Mouse (Mus musculus): Measurements from ENCODE around the gene Actrt2. TPM values are rescaled to one million over a fixed set of nuclear protein-coding genes. Genes with fewer than 3 reads are reported as not detected.

Actrt2 gene
- polyA plus RNA-seq, 1 experiment from 2014 or later, result not detected

DNA sequence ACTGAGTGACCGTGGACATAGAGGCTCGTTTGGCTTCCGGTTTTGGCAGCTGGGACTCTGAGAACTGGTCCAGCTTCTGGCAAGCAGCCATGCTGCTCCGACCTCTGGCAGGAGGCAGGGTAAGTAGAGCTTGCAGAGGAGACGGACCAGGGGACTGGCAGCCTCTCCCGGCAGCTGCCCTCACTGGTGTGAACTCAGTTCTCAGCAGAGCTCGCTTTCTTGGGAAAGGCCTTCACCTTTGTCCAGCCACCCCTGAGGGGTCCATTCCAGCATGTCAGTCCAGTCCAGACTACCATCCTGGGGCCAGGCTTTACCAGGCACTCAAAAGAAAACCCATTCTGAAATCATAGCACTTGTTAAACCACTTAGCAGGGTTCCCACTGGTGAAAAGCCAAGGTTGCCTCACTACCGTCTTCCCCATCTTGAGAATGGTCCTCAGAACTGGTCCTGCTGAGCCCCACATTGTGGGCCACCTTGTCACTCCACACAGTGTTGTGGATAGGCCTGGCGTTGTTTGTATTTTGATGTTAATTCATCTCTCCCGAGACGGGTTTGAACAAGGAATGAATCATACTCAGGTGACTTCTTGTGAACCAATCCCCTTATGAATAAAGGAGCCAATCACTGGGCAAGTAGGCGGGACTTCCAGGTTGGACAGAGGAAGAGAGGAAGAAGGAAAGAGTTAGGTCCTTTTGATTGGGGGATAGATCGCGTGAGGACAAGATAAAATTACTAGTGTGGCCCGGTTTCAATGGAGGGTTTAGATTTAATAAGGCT is 12.3 kb downstream of the Actrt2 start:
- H3K9ac ChIP-seq, result no peak overlapping the region
- H3K4me1 ChIP-seq (replicated peaks), result no peaks in the 10 kb centered on the region
- ATAC-seq (ENCODE audit: insufficient read depth), result no peak
- WGBS (ENCODE audit: insufficient replicate concordance), result 65% methylated on average over 15 of the region's 15 CpGs
- H3K27me3 ChIP-seq, result peaks cover 21% of the 10 kb centered on the region
- no peak overlapping the region for H3K4me2 ChIP-seq
- no peaks in the 10 kb centered on the region for H3K36me3 ChIP-seq (replicated peaks)
- H3K4me3 ChIP-seq (replicated peaks), result no peak overlapping the region
- no peak overlapping the region for H3K27ac ChIP-seq (replicated peaks)
- no peaks in the 10 kb centered on the region for H3K9me3 ChIP-seq (replicated peaks)

DNA sequence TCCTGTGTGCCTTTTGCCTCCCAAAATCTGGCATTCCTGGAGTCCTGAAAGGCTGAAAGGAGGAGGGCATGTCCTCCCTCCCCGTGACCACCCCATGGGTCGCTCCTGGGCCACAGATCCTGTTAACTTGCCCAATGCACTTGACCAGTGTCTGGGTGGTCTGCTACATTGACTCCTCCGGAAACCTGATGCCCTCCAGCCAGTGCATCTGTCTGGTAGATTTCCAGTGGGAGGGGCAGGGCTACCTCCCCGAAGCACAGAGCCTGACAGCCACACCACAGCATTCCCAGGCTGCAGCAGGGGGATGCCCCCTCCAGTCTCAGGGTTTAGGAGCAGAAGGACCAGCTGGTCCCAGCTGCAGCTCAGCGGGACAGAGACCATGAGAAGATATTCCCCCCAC is 15.2 kb downstream of the Actrt2 start:
- H3K36me3 ChIP-seq (replicated peaks), result no peaks in the 10 kb centered on the region
- peaks cover 26% of the 10 kb centered on the region for H3K27me3 ChIP-seq
- no peak overlapping the region for H3K27ac ChIP-seq (replicated peaks)
- no peaks in the 10 kb centered on the region for H3K4me1 ChIP-seq (replicated peaks)
- H3K4me3 ChIP-seq (replicated peaks), result no peak overlapping the region
- no peak overlapping the region for H3K9ac ChIP-seq
- no peak for ATAC-seq (ENCODE audit: insufficient read depth)
- 25% methylated on average over 5 of the region's 5 CpGs for WGBS (ENCODE audit: insufficient replicate concordance)
- no peaks in the 10 kb centered on the region for H3K9me3 ChIP-seq (replicated peaks)
- no peak overlapping the region for H3K4me2 ChIP-seq

DNA sequence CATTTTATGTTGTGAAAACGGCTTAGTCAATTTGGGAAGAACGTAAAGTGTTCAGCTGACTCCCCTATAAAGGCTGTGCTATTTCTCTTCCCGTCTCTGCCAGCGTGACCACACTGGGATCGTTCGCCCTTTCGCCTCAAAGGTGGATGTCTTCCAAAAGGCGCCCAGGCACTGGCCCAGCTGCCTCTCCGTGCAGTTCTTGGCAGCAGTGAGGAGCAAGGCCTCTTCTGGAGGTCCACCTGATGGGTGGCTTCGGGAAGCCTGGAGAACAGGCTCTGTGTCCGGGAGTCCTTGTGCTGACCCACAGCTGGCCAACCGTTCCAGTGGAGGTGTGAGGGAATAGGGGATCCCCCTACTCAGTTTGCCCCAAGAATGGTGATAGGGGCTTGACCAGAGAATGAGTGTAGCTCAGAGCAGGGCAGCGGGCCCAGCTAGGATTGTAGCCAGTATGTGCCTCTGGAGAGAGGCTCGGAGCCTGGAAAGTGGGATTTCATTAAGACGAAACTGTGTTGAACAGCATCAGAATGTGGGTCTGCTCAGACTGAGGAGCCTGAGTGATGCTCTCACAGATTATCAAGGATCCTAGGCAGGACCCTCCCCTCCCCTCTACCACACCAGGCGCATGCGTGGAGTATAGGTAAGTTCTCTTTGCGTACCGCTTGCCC is 18.5 kb downstream of the Actrt2 start:
- Histone ChIP-seq H3K9me3 (replicated peaks) (no peaks in the 10 kb centered on the region), H3K27ac (replicated peaks) (no peak overlapping the region), H3K4me3 (replicated peaks) (no peak overlapping the region), H3K36me3 (replicated peaks) (no peaks in the 10 kb centered on the region), H3K4me2 (no peak overlapping the region), H3K27me3 (peaks cover 38% of the 10 kb centered on the region), H3K4me1 (replicated peaks) (no peaks in the 10 kb centered on the region), H3K9ac (no peak overlapping the region)
- WGBS (ENCODE audit: insufficient replicate concordance), result 64% methylated on average over 19 of the region's 19 CpGs
- no peak for ATAC-seq (ENCODE audit: insufficient read depth)

- no peak overlapping the region for H3K4me3 ChIP-seq (replicated peaks)
- H3K27ac ChIP-seq (replicated peaks), result no peak overlapping the region
- 0 out of 2 replicates have a peak, but pooled peaks cover 2% of the 10 kb centered on the region for H3K4me1 ChIP-seq (replicated peaks)
- no peak overlapping the region for H3K9ac ChIP-seq
- 5% methylated on average over 6 of the region's 6 CpGs for WGBS (ENCODE audit: insufficient replicate concordance)
- ATAC-seq (ENCODE audit: insufficient read depth), result no peak
- no peaks in the 10 kb centered on the region for H3K36me3 ChIP-seq (replicated peaks)
- H3K4me2 ChIP-seq, result no peak overlapping the region
- peaks cover 82% of the 10 kb centered on the region for H3K27me3 ChIP-seq
- H3K9me3 ChIP-seq (replicated peaks), result no peaks in the 10 kb centered on the region
These were observed 25.2 kb downstream of the Actrt2 start for GRCm38 (mm10) chr4:154642496-154642895.

- no peak overlapping the region for H3K9ac ChIP-seq
- H3K9me3 ChIP-seq (replicated peaks), result no peaks in the 10 kb centered on the region
- WGBS (ENCODE audit: insufficient replicate concordance), result 3% methylated on average over 32 of the region's 32 CpGs
- H3K27ac ChIP-seq (replicated peaks), result no peak overlapping the region
- H3K4me2 ChIP-seq, result no peak overlapping the region
- no peaks in the 10 kb centered on the region for H3K36me3 ChIP-seq (replicated peaks)
- no peak for ATAC-seq (ENCODE audit: insufficient read depth)
- H3K4me3 ChIP-seq (replicated peaks), result no peak overlapping the region
- 0 out of 2 replicates have a peak, but pooled peaks cover 7% of the 10 kb centered on the region for H3K4me1 ChIP-seq (replicated peaks)
- peaks cover 92% of the 10 kb centered on the region for H3K27me3 ChIP-seq
These were observed 26.2 kb downstream of the Actrt2 start for GRCm38 (mm10) chr4:154641296-154642110.

- no peak for ATAC-seq (ENCODE audit: insufficient read depth)
- 4% methylated on average over 20 of the region's 20 CpGs for WGBS (ENCODE audit: insufficient replicate concordance)
- peaks cover 95% of the 10 kb centered on the region for H3K27me3 ChIP-seq
- H3K4me1 ChIP-seq (replicated peaks), result 0 out of 2 replicates have a peak, but pooled peaks cover 7% of the 10 kb centered on the region
- no peaks in the 10 kb centered on the region for H3K36me3 ChIP-seq (replicated peaks)
- H3K27ac ChIP-seq (replicated peaks), result no peak overlapping the region
- H3K9me3 ChIP-seq (replicated peaks), result no peaks in the 10 kb centered on the region
- H3K9ac ChIP-seq, result no peak overlapping the region
- no peak overlapping the region for H3K4me2 ChIP-seq
- H3K4me3 ChIP-seq (replicated peaks), result no peak overlapping the region
These were observed 27.0 kb downstream of the Actrt2 start for GRCm38 (mm10) chr4:154640443-154641295.

DNA sequence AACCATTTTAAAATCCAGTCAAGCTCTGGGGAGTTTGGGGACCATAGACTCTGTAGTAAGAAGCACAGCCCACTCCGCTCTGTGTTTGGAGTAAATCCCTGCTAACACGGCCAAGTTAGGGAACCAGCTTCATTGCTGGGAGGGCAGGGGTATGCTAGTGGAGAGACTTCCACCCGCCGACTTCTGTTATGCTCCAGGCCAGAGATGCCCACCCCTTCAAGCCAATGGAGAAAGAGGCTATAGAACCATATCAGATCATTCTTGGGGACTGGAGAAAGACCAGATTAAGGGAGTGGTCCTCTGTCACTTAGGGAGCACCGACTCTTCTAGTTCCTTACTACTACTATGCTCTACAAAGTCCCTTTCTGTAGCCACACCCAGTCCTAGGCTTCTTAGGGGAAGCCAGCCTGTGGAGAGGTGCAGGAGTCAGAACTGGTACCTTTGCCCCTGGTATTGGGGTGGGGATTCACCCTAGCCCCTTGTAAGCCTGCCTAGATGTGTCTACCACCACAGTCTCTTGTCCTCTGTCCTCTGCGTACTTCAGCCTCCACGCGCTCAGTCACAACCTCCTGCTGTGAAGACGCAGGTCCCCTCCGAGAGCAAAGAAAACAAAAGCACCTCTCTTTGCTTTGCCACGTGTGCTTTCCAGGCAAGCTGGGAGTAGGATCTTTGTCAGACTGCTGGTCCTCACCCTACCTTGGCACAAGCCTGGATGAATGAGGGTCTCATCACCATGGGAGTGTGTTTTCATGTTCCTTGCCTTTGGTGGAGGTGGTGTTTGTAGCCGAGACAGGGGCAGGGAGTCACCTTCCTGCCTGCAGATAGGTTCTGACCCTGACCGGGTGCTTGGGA is 27.9 kb downstream of the Actrt2 start:
- H3K4me2 ChIP-seq, result no peak overlapping the region

DNA sequence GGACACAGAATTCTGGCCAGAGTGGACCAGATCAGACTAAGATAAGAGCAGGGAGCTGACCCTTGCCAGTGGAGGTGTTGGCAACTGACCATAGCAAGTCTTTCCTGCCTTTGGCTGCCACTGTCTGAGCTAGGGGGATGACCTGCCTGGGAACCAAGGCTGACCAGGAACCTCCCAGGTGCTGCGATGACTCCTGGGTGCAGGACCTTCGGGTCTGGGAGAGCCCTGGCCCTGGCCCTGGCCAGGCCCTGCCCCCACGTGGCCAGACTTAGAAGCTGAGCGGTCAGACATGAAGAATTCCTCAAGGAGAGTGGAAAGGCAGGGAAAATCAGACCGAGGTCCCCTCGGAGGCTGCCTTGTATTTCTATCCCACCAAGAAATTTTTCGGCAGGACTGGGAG is 28.5 kb downstream of the Actrt2 start:
- peaks cover 15% of the 10 kb centered on the region; the same call in 1 of the 2 replicates for H3K4me1 ChIP-seq (replicated peaks)
- no peak overlapping the region for H3K27ac ChIP-seq (replicated peaks)
- peaks cover 100% of the 10 kb centered on the region for H3K27me3 ChIP-seq
- no peak overlapping the region for H3K9ac ChIP-seq
- H3K4me3 ChIP-seq (replicated peaks), result no peak overlapping the region
- no peaks in the 10 kb centered on the region for H3K9me3 ChIP-seq (replicated peaks)
- 5% methylated on average over 7 of the region's 7 CpGs for WGBS (ENCODE audit: insufficient replicate concordance)
- H3K4me2 ChIP-seq, result no peak overlapping the region
- ATAC-seq (ENCODE audit: insufficient read depth), result no peak
- H3K36me3 ChIP-seq (replicated peaks), result no peaks in the 10 kb centered on the region

More for the DNA sequence above, 27.9 kb downstream of the Actrt2 start:
- peaks cover 15% of the 10 kb centered on the region; the same call in 1 of the 2 replicates for H3K4me1 ChIP-seq (replicated peaks)
- no peak overlapping the region for H3K27ac ChIP-seq (replicated peaks)
- ATAC-seq (ENCODE audit: insufficient read depth), result no peak
- H3K36me3 ChIP-seq (replicated peaks), result no peaks in the 10 kb centered on the region
- H3K9me3 ChIP-seq (replicated peaks), result no peaks in the 10 kb centered on the region
- no peak overlapping the region for H3K4me3 ChIP-seq (replicated peaks)
- H3K27me3 ChIP-seq, result peaks cover 99% of the 10 kb centered on the region
- WGBS (ENCODE audit: insufficient replicate concordance), result 12% methylated on average over 13 of the region's 13 CpGs
- no peak overlapping the region for H3K9ac ChIP-seq

DNA sequence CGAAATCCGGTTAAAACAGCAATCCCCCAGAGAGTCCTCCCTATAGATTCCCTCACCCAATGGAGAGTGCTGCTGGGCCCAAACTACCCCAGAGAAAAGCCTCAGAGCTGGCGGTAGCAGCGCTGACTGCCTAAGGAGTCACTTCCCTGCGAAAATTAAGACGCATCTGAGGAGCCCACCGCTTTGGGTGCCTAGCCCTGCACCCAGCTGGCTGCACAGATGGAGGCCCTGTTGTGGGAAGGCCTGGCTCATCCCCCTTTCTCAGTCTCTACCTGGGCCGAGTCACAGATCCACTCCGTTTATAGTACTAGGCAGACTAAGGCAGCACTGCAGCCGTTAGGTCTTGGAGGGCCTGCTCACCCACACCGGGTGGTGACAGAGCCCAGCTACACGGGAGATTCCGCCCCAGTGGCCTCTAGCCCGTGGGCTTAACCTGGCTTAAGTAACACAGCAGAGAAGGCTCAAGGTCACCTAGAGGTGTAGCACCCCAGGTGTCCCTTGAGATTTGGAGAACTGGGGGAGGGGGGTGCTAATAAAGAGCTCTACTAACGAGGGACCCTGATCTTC is 29.3 kb downstream of the Actrt2 start:
- Histone ChIP-seq H3K4me2 (peak overlapping the region; percentile 68; the same call in 1 of the 2 replicates), H3K27me3 (peaks cover 100% of the 10 kb centered on the region), H3K36me3 (replicated peaks) (no peaks in the 10 kb centered on the region), H3K27ac (replicated peaks) (no peak overlapping the region), H3K4me1 (replicated peaks) (peaks cover 15% of the 10 kb centered on the region; the same call in 1 of the 2 replicates), H3K9ac (no peak overlapping the region), H3K4me3 (replicated peaks) (no peak overlapping the region), H3K9me3 (replicated peaks) (no peaks in the 10 kb centered on the region)
- no peak for ATAC-seq (ENCODE audit: insufficient read depth)
- 8% methylated on average over 15 of the region's 15 CpGs for WGBS (ENCODE audit: insufficient replicate concordance)
